Mouse (Mus musculus): Measurements from ENCODE around the gene Galnt13.

GRCm38 (mm10) chr2:54558357-54559153 lies 122.4 kb downstream of the Galnt13 start:
- TF ChIP-seq CTCF (IDR thresholded peaks at IDR 0.05; ENCODE audit: control insufficient read depth, insufficient read depth, insufficient read length) (no peak), USF1 (IDR thresholded peaks at IDR 0.05; ENCODE audit: low read depth) (no peak), MAX (IDR thresholded peaks at IDR 0.05) (no peak), MYOD1 (IDR thresholded peaks at IDR 0.05; ENCODE audit: control insufficient read depth, insufficient read length, low read depth) (no peak), FOSL1 (IDR thresholded peaks at IDR 0.05; ENCODE audit: insufficient read depth, low read length, poor library complexity, severe bottlenecking) (no peak), MYOG (IDR thresholded peaks at IDR 0.05; ENCODE audit: control insufficient read depth, extremely low read depth, insufficient read length) (no peak)
